Mouse (Mus musculus): ENCODE measurements around the gene Kdm2a. TPM values are rescaled to one million over a fixed set of nuclear protein-coding genes. Genes with fewer than 3 reads are reported as not detected.

The Kdm2a gene
- polyA plus RNA-seq, 1 experiment, result 210 TPM

GRCm38 (mm10) chr19:4333791-4334190 is 64.3 kb downstream of the Kdm2a start:
- TF ChIP-seq POLR2A (IDR thresholded peaks at IDR 0.05; ENCODE audit: control insufficient read depth, extremely low read depth, insufficient read depth, low read length, poor library complexity), result peak; percentile 80
- TF ChIP-seq CTCF (IDR thresholded peaks at IDR 0.05; ENCODE audit: borderline replicate concordance, control insufficient read depth, extremely low read depth, insufficient read depth, low read length, poor library complexity), result peak; percentile 48; the same call in 1 of the 2 replicates

GRCm38 (mm10) chr19:4333100-4333775 is 64.8 kb downstream of the Kdm2a start:
- H3K36me3 ChIP-seq (ENCODE audit: control insufficient read depth, insufficient read depth, low read length), result peaks cover 26% of the 10 kb centered on the region
- peak overlapping the region; percentile 45 for H3K4me3 ChIP-seq (ENCODE audit: control insufficient read depth, insufficient read depth, low read length)
- under 1% methylated on average over 13 of the region's 13 CpGs for WGBS
- peaks cover 14% of the 10 kb centered on the region for H3K4me1 ChIP-seq (replicated peaks; ENCODE audit: control insufficient read depth, insufficient read depth, low read length)
- peak overlapping the region; percentile 68 for H3K27ac ChIP-seq (ENCODE audit: control insufficient read depth, insufficient read depth, low read length)
- H3K27me3 ChIP-seq (ENCODE audit: control insufficient read depth, insufficient read depth, low read length), result no peaks in the 10 kb centered on the region
- TF ChIP-seq CTCF (IDR thresholded peaks at IDR 0.05; ENCODE audit: borderline replicate concordance, control insufficient read depth, extremely low read depth, insufficient read depth, low read length, poor library complexity) (no peak), POLR2A (IDR thresholded peaks at IDR 0.05; ENCODE audit: control insufficient read depth, extremely low read depth, insufficient read depth, low read length, poor library complexity) (no peak)
- DNase-seq, result no peak

More at GRCm38 (mm10) chr19:4333791-4334190, 64.3 kb downstream of the Kdm2a start:
- H3K27ac ChIP-seq (ENCODE audit: control insufficient read depth, insufficient read depth, low read length), result peak overlapping the region; percentile 68
- peak; percentile 89 for DNase-seq
- H3K4me1 ChIP-seq (replicated peaks; ENCODE audit: control insufficient read depth, insufficient read depth, low read length), result peaks cover 14% of the 10 kb centered on the region
- H3K4me3 ChIP-seq (ENCODE audit: control insufficient read depth, insufficient read depth, low read length), result peak overlapping the region; percentile 45
- peaks cover 20% of the 10 kb centered on the region for H3K36me3 ChIP-seq (ENCODE audit: control insufficient read depth, insufficient read depth, low read length)
- WGBS, result under 1% methylated on average over 16 of the region's 16 CpGs
- H3K27me3 ChIP-seq (ENCODE audit: control insufficient read depth, insufficient read depth, low read length), result no peaks in the 10 kb centered on the region

GRCm38 (mm10) chr19:4332653-4333052 is 65.4 kb downstream of the Kdm2a start:
- TF ChIP-seq POLR2A (IDR thresholded peaks at IDR 0.05; ENCODE audit: control insufficient read depth, extremely low read depth, insufficient read depth, low read length, poor library complexity), result no peak
- no peak for TF ChIP-seq CTCF (IDR thresholded peaks at IDR 0.05; ENCODE audit: borderline replicate concordance, control insufficient read depth, extremely low read depth, insufficient read depth, low read length, poor library complexity)

GRCm38 (mm10) chr19:4331273-4331672 is 66.8 kb downstream of the Kdm2a start:
- 83% methylated on average over 3 of the region's 3 CpGs for WGBS
- no peak for TF ChIP-seq POLR2A (IDR thresholded peaks at IDR 0.05; ENCODE audit: control insufficient read depth, extremely low read depth, insufficient read depth, low read length, poor library complexity)
- no peak for TF ChIP-seq CTCF (IDR thresholded peaks at IDR 0.05; ENCODE audit: borderline replicate concordance, control insufficient read depth, extremely low read depth, insufficient read depth, low read length, poor library complexity)
- no peak for DNase-seq
- Histone ChIP-seq H3K27ac (ENCODE audit: control insufficient read depth, insufficient read depth, low read length) (no peak overlapping the region), H3K4me3 (ENCODE audit: control insufficient read depth, insufficient read depth, low read length) (no peak overlapping the region), H3K36me3 (ENCODE audit: control insufficient read depth, insufficient read depth, low read length) (peaks cover 46% of the 10 kb centered on the region), H3K27me3 (ENCODE audit: control insufficient read depth, insufficient read depth, low read length) (no peaks in the 10 kb centered on the region), H3K4me1 (replicated peaks; ENCODE audit: control insufficient read depth, insufficient read depth, low read length) (peaks cover 14% of the 10 kb centered on the region)

More at GRCm38 (mm10) chr19:4332653-4333052, 65.4 kb downstream of the Kdm2a start:
- Histone ChIP-seq H3K4me3 (ENCODE audit: control insufficient read depth, insufficient read depth, low read length) (peak overlapping the region; percentile 45), H3K27me3 (ENCODE audit: control insufficient read depth, insufficient read depth, low read length) (no peaks in the 10 kb centered on the region), H3K4me1 (replicated peaks; ENCODE audit: control insufficient read depth, insufficient read depth, low read length) (peaks cover 14% of the 10 kb centered on the region), H3K36me3 (ENCODE audit: control insufficient read depth, insufficient read depth, low read length) (peaks cover 32% of the 10 kb centered on the region), H3K27ac (ENCODE audit: control insufficient read depth, insufficient read depth, low read length) (peak overlapping the region; percentile 68)
- peak; percentile 60 for DNase-seq
- WGBS, result under 1% methylated on average over 4 of the region's 4 CpGs

GRCm38 (mm10) chr19:4330603-4331002 is 67.5 kb downstream of the Kdm2a start:
- H3K4me3 ChIP-seq (ENCODE audit: control insufficient read depth, insufficient read depth, low read length), result no peak overlapping the region
- DNase-seq, result no peak
- no peak for TF ChIP-seq POLR2A (IDR thresholded peaks at IDR 0.05; ENCODE audit: control insufficient read depth, extremely low read depth, insufficient read depth, low read length, poor library complexity)
- TF ChIP-seq CTCF (IDR thresholded peaks at IDR 0.05; ENCODE audit: borderline replicate concordance, control insufficient read depth, extremely low read depth, insufficient read depth, low read length, poor library complexity), result no peak
- H3K27me3 ChIP-seq (ENCODE audit: control insufficient read depth, insufficient read depth, low read length), result no peaks in the 10 kb centered on the region
- no peak overlapping the region for H3K27ac ChIP-seq (ENCODE audit: control insufficient read depth, insufficient read depth, low read length)
- peaks cover 52% of the 10 kb centered on the region for H3K36me3 ChIP-seq (ENCODE audit: control insufficient read depth, insufficient read depth, low read length)
- H3K4me1 ChIP-seq (replicated peaks; ENCODE audit: control insufficient read depth, insufficient read depth, low read length), result peaks cover 14% of the 10 kb centered on the region
- WGBS, result 83% methylated on average over 2 of the region's 2 CpGs

- WGBS, result 97% methylated on average over 8 of the region's 8 CpGs
- Histone ChIP-seq H3K27ac (ENCODE audit: control insufficient read depth, insufficient read depth, low read length) (no peak overlapping the region), H3K4me1 (replicated peaks; ENCODE audit: control insufficient read depth, insufficient read depth, low read length) (peaks cover 9% of the 10 kb centered on the region), H3K27me3 (ENCODE audit: control insufficient read depth, insufficient read depth, low read length) (no peaks in the 10 kb centered on the region), H3K36me3 (ENCODE audit: control insufficient read depth, insufficient read depth, low read length) (peaks cover 70% of the 10 kb centered on the region), H3K4me3 (ENCODE audit: control insufficient read depth, insufficient read depth, low read length) (no peak overlapping the region)
- no peak for TF ChIP-seq CTCF (IDR thresholded peaks at IDR 0.05; ENCODE audit: borderline replicate concordance, control insufficient read depth, extremely low read depth, insufficient read depth, low read length, poor library complexity)
- TF ChIP-seq POLR2A (IDR thresholded peaks at IDR 0.05; ENCODE audit: control insufficient read depth, extremely low read depth, insufficient read depth, low read length, poor library complexity), result no peak
- no peak for DNase-seq
Measured at GRCm38 (mm10) chr19:4328737-4329304, 69.3 kb downstream of the Kdm2a start.
